Mouse (Mus musculus): ENCODE data around the gene Eno3. TPM values are rescaled to one million over a fixed set of nuclear protein-coding genes. Genes with fewer than 3 reads are reported as not detected.

The Eno3 gene
- polyA plus RNA-seq, 1 experiment from 2014 or later, result 38.2 TPM

DNA sequence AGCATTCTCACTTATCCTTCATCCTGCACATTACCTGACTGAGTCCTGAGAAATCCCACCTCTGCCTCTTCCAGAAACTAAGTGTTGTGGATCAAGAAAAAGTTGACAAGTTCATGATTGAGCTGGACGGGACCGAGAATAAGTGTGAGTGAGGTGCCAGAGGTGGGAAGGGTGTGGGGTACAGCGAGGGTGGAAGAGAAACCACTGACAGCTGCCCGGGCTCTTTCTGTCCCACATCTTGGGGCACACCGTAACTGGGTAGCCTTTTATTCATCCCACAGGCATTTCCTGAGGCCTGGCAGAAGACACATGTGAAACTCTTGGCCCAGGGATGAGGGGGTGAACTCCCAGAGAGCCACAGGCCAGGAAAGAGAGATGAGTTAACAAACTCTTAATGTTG lies 1.5 kb downstream of the Eno3 start:
- peaks cover 35% of the 10 kb centered on the region for H3K4me1 ChIP-seq (replicated peaks)
- H3K9me3 ChIP-seq, result no peaks in the 10 kb centered on the region
- peak overlapping the region; percentile 97; the same call in 1 of the 2 replicates for H3K4me2 ChIP-seq
- 80% methylated on average over 5 of the region's 5 CpGs for WGBS
- no peak overlapping the region for H3K9ac ChIP-seq (replicated peaks)
- H3K27ac ChIP-seq, result 0 out of 2 replicates have a peak overlapping the region, but pooled peaks have one; percentile 98
- no peak overlapping the region for H3K4me3 ChIP-seq (replicated peaks)
- H3K36me3 ChIP-seq, result peaks cover 42% of the 10 kb centered on the region
- ATAC-seq (ENCODE audit: insufficient number of reproducible peaks, insufficient read depth, low FRiP score, low TSS enrichment, low read depth), result no peak
- no peaks in the 10 kb centered on the region for H3K27me3 ChIP-seq

DNA sequence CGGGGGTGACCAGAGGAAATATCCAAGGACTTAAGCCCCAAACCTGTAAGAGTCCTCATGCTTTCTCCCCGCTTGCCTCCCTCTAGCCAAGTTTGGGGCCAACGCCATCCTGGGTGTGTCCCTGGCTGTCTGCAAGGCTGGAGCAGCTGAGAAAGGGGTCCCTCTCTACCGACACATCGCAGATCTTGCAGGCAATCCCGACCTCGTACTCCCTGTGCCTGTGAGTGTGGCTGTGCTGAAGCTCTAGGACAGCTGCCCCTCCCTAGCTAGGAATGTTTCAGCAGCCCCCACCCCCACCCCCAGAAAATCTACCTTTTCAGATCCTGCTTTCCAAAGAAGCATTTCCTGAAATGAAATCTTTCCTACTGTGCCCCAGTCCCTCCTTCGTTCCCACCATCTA lies 1.9 kb downstream of the Eno3 start:
- Histone ChIP-seq H3K9me3 (no peaks in the 10 kb centered on the region), H3K27ac (no peak overlapping the region), H3K4me3 (replicated peaks) (no peak overlapping the region), H3K36me3 (peaks cover 47% of the 10 kb centered on the region), H3K27me3 (no peaks in the 10 kb centered on the region), H3K4me2 (no peak overlapping the region; the same call in 1 of the 2 replicates), H3K4me1 (replicated peaks) (peaks cover 35% of the 10 kb centered on the region), H3K9ac (replicated peaks) (no peak overlapping the region)
- WGBS, result 75% methylated on average over 8 of the region's 8 CpGs
- no peak for ATAC-seq (ENCODE audit: insufficient number of reproducible peaks, insufficient read depth, low FRiP score, low TSS enrichment, low read depth)

DNA sequence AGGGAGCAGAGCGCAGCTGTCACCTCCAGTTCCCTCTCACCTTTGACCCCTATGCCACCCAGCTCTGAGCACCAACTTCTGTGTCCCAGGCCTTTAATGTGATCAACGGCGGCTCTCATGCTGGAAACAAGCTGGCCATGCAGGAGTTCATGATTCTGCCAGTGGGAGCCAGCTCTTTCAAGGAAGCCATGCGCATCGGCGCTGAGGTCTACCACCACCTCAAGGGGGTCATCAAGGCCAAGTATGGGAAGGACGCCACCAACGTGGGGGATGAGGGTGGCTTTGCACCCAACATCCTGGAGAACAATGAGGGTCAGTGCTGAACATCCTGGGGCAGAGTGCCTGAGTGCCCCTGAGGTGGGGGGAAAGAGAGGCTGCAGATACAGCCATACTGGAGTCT lies 3.6 kb downstream of the Eno3 start:
- Histone ChIP-seq H3K4me2 (no peak overlapping the region), H3K9me3 (no peaks in the 10 kb centered on the region), H3K4me1 (replicated peaks) (peaks cover 33% of the 10 kb centered on the region), H3K4me3 (replicated peaks) (no peak overlapping the region), H3K36me3 (peaks cover 63% of the 10 kb centered on the region), H3K9ac (replicated peaks) (no peak overlapping the region), H3K27ac (no peak overlapping the region), H3K27me3 (no peaks in the 10 kb centered on the region)
- no peak for ATAC-seq (ENCODE audit: insufficient number of reproducible peaks, insufficient read depth, low FRiP score, low TSS enrichment, low read depth)
- WGBS, result 83% methylated on average over 8 of the region's 8 CpGs

DNA sequence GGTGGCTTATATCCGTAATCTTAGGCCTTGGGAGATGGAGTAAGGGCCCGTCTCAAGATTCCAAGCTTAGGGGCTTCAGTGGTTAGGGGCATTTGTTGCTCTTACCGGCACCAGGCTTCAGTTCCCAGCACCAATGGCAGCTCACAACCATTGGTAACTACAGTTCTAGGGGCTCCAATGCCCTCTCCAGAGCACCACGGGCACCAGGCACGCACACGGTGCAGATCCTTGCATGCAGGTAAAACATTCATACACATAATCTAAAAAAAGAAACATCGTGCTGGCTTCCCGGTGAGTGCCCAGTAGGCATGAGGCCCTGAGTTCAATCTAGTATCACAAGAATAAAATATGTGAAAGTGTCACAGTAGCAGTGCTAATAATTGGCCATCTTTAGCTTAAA lies 6.1 kb downstream of the Eno3 start:
- peaks cover 81% of the 10 kb centered on the region for H3K36me3 ChIP-seq
- H3K9me3 ChIP-seq, result no peaks in the 10 kb centered on the region
- H3K4me3 ChIP-seq (replicated peaks), result no peak overlapping the region
- no peak overlapping the region for H3K4me2 ChIP-seq
- H3K9ac ChIP-seq (replicated peaks), result no peak overlapping the region
- WGBS, result 94% methylated on average over 8 of the region's 8 CpGs
- peaks cover 22% of the 10 kb centered on the region for H3K4me1 ChIP-seq (replicated peaks)
- no peak for ATAC-seq (ENCODE audit: insufficient number of reproducible peaks, insufficient read depth, low FRiP score, low TSS enrichment, low read depth)
- H3K27ac ChIP-seq, result no peak overlapping the region
- H3K27me3 ChIP-seq, result no peaks in the 10 kb centered on the region

DNA sequence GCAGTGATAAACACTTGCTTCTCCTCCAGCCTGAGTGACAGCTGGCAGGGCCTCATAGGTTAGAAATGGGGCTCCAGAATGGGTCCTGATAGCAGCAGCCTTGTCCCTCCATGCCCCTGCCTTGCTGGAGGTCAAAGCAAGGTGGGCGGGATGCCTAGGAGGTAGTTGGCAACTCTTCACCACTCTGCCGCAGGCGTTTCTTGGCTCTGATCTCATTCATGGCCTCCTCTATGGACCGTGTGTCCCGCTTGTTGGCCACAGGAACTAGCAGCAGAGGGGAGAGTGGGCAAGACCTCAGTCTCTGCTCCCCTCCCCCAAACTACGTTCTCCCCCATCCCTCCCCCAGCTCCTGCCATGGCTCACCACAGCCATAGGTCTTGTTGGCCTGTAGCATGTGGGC lies 7.0 kb downstream of the Eno3 start:
- Histone ChIP-seq H3K36me3 (peaks cover 81% of the 10 kb centered on the region), H3K4me1 (replicated peaks) (peaks cover 15% of the 10 kb centered on the region)

DNA sequence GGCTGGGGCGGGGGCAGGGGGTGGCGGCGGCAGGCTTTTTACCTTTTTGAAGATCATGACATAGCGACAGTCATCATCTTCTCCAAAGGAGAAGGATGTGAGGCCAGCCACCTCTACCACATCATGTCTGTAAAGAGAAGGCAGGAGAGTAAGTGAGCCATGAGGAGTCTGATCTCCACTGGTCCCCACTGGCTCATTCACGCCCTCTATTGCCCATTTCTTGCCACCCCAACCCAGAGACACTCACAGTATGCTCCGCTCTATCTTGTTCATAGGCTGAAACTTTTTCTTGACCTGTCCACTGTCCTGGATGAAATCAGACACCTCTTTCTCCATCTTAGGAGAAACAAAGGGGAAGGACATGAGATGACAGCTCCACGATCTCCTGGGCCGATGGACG lies 7.7 kb downstream of the Eno3 start:
- Histone ChIP-seq H3K4me1 (replicated peaks) (peaks cover 13% of the 10 kb centered on the region), H3K9me3 (no peaks in the 10 kb centered on the region), H3K27ac (no peak overlapping the region), H3K27me3 (no peaks in the 10 kb centered on the region), H3K36me3 (peaks cover 76% of the 10 kb centered on the region), H3K4me3 (replicated peaks) (no peak overlapping the region), H3K9ac (replicated peaks) (no peak overlapping the region), H3K4me2 (no peak overlapping the region)
- no peak for ATAC-seq (ENCODE audit: insufficient number of reproducible peaks, insufficient read depth, low FRiP score, low TSS enrichment, low read depth)
- WGBS, result 93% methylated on average over 9 of the region's 9 CpGs

More for the DNA sequence above, 7.0 kb downstream of the Eno3 start:
- Histone ChIP-seq H3K27ac (no peak overlapping the region), H3K27me3 (no peaks in the 10 kb centered on the region), H3K4me3 (replicated peaks) (no peak overlapping the region), H3K4me2 (no peak overlapping the region), H3K9me3 (no peaks in the 10 kb centered on the region), H3K9ac (replicated peaks) (no peak overlapping the region)
- 93% methylated on average over 6 of the region's 6 CpGs for WGBS
- no peak for ATAC-seq (ENCODE audit: insufficient number of reproducible peaks, insufficient read depth, low FRiP score, low TSS enrichment, low read depth)

DNA sequence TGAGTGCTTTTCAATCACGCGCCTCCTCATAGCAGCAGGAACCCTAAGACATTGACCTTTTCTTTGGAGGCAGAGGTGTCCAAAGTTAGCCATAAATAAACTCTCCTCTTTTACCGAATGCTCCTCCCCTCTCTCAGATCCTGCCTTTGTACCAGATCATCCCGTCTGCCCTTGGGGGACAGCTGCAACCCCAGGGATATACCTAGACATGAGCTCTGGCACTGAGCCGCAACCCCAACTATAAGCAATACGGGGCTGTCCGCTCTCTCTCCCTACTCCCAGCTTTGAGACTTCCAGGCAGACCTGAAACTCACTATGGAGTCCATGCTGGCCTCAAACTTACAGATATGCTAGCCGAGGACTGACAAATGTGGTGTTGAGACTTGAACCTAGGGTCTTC lies 9.7 kb downstream of the Eno3 start:
- no peak overlapping the region for H3K27ac ChIP-seq
- no peaks in the 10 kb centered on the region for H3K9me3 ChIP-seq
- no peaks in the 10 kb centered on the region for H3K27me3 ChIP-seq
- no peak overlapping the region for H3K4me2 ChIP-seq
- WGBS, result 94% methylated on average over 8 of the region's 8 CpGs
- ATAC-seq (ENCODE audit: insufficient number of reproducible peaks, insufficient read depth, low FRiP score, low TSS enrichment, low read depth), result no peak
- H3K36me3 ChIP-seq, result peaks cover 64% of the 10 kb centered on the region
- peaks cover 26% of the 10 kb centered on the region for H3K4me1 ChIP-seq (replicated peaks)
- H3K9ac ChIP-seq (replicated peaks), result no peak overlapping the region
- no peak overlapping the region for H3K4me3 ChIP-seq (replicated peaks)

DNA sequence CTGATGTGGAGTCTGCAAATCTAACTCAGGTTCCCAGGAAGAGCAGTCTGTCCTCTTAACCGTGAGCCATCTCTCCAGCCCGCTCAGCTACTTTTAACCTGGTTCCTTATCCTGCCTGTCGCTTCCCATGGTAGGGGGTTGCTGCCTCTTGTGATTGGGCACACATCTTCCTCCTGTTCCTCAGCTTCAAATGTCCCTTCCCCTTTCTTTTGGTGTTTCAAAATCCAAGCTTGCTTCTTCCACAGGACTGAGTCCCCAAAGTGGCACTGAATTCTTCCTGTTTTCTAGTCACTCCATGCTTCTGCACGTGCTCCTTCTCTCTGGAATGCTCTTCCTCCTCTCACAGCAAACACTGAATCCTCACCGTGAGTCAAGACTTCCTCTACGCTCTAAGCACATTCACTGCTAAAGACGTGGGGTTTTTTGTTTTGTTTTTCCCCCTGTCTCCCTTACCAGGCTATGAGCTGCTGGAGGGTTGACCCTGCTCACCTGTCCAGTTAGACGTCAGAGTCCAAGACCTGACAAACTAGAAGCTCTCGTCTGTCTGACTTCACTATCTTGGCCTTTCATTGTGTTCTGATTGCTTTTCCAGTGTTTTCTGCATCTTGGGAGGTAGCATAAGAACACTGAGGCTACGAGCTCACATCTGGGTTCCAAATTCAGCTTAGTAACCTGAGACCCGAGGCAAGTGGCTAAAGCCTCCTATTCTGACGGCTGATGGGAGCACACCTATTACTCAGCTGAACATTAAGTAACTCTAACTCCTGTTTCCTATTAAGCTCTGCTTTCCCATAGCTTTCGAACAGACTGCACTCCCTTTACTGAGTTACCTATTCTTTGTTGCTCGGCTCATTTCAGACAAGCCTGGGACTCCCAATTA lies 10.5 kb downstream of the Eno3 start:
- Histone ChIP-seq H3K4me1 (replicated peaks) (peaks cover 26% of the 10 kb centered on the region), H3K36me3 (peaks cover 64% of the 10 kb centered on the region), H3K4me2 (peak overlapping the region; percentile 67), H3K4me3 (replicated peaks) (peak overlapping the region; percentile 52), H3K27me3 (no peaks in the 10 kb centered on the region), H3K9ac (replicated peaks) (peak overlapping the region; percentile 58), H3K27ac (peak overlapping the region; percentile 97), H3K9me3 (no peaks in the 10 kb centered on the region)
- WGBS, result 51% methylated on average over 14 of the region's 14 CpGs
- no peak for ATAC-seq (ENCODE audit: insufficient number of reproducible peaks, insufficient read depth, low FRiP score, low TSS enrichment, low read depth)

DNA sequence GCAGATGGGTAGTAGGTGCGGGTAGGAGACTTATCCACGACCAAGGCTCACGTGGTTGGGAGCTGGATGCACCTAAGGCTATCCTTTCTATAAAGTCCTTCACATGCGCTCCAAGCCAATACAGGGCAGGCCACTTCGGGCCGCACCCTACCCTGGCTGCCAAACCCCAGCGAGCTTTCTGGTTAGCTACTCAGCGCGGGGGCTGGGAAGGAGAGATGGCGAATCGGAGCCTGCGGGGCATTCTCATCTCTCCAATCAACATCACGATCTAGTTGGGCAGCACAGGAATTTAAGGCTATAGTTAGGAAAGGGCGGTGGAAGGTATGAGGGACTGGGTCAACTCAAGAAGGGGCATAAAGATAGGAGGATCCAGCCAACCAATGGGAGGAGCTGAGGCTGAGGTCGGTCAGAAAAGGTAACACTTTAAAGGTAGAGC lies 11.4 kb downstream of the Eno3 start:
- Histone ChIP-seq H3K27ac (peak overlapping the region; percentile 97), H3K9ac (replicated peaks) (peak overlapping the region; percentile 58), H3K4me3 (replicated peaks) (peak overlapping the region; percentile 52), H3K9me3 (no peaks in the 10 kb centered on the region), H3K27me3 (no peaks in the 10 kb centered on the region), H3K36me3 (peaks cover 59% of the 10 kb centered on the region), H3K4me1 (replicated peaks) (peaks cover 26% of the 10 kb centered on the region), H3K4me2 (peak overlapping the region; percentile 67)
- ATAC-seq (ENCODE audit: insufficient number of reproducible peaks, insufficient read depth, low FRiP score, low TSS enrichment, low read depth), result no peak; the same call in 1 of the 2 replicates
- under 1% methylated on average over 15 of the region's 15 CpGs for WGBS

DNA sequence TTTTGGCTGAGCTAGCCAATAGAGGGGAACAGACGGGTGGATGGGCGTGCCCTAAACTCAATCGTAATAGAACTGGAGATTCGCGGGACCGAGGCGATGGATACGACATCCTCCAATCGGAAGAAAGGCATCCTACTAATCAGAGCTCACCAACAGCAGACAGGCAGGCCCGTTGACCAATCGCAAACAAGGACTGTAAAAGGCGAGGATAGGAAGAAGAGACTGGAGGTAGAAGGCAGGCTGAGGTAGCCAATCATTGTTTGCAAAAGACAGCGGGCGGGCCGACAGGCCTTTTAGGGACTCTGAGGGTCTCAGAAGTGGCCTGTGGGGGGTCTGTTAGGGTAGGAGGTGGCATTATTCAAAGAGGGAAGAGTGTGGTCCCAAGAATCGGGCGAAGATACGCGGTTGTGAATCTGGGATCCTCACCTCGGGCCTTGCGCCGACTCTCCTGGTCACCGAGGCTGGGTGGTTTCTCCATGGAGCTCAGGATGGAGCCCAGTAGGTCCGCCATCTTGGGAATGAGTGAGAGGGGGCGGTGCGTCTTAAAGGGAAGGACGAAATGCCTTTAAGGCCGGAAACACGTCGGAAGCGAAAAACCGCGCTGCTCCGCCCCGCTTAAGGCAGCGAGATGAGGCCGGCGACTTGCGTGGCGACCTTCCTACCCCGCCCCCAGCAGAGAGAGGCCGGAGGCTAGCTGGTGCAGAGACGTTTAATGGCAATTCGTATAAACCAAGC lies 11.9 kb downstream of the Eno3 start, which contains the start of gene Spag7:
Gene Spag7, minus strand, starts transcription at position 646 of the 735 bp plus-strand sequence.
- Histone ChIP-seq H3K9ac (replicated peaks) (peak within 1 kb of the TSS; percentile 67), H3K36me3 (peaks cover 57% of the 10 kb centered on the region), H3K27ac (peak within 1 kb of the TSS; percentile 97), H3K4me2 (peak within 1 kb of the TSS; percentile 67), H3K9me3 (no peaks in the 10 kb centered on the region), H3K27me3 (no peaks in the 10 kb centered on the region), H3K4me3 (replicated peaks) (peak within 1 kb of the TSS; percentile 52), H3K4me1 (replicated peaks) (peaks cover 26% of the 10 kb centered on the region)
- under 1% methylated on average over 44 of the region's 44 CpGs for WGBS
- ATAC-seq (ENCODE audit: insufficient number of reproducible peaks, insufficient read depth, low FRiP score, low TSS enrichment, low read depth), result peak; percentile 96
